Mouse (Mus musculus): Measurements from ENCODE around the gene 1700067K01Rik.

DNA sequence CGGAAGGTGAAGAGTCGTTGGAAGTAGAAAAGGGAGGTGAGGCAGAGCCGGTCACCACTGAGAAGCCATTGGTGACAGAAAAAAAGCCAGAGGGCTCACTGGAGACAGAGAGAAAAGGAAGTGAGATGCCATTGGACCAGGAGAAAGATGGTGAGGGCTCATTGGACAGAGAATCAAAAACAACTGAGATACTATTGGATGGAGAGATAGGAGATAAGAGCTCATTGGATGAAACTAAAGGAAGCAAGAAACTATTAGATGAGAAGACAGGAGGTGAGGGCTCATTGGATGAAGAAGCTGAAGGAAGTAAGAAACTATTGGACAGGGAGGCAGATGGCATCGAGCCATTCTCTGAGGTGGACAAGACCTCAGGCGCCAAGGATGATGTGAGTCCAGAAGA is 28.0 kb downstream of the 1700067K01Rik start:
- TF ChIP-seq POLR2A (IDR thresholded peaks at IDR 0.05; ENCODE audit: borderline replicate concordance, extremely low read depth, insufficient read depth, insufficient read length, poor library complexity, severe bottlenecking) (no peak), CTCF (IDR thresholded peaks at IDR 0.05; ENCODE audit: borderline replicate concordance, extremely low read depth, insufficient read depth, insufficient read length) (no peak)
